Mouse (Mus musculus) G1E (cell line): ENCODE data around the gene Uqcr11.

Source experiments
- CTCF ChIP-seq: IDR thresholded peaks from 2 replicates; pipeline ENCODE4 v1.5.1; 2012; ENCODE audit warnings: low read depth, low read length, inconsistent platforms, mixed read lengths
- GATA1 ChIP-seq: IDR thresholded peaks from 2 replicates; pipeline ENCODE4 v1.6.1; 2012; ENCODE audit warnings: borderline replicate concordance, low read length, inconsistent platforms, mixed read lengths
- GATA2 ChIP-seq: IDR thresholded peaks from 2 replicates; pipeline ENCODE4 v1.6.1; 2012; ENCODE audit warnings: low read depth, low read length, inconsistent platforms, borderline replicate concordance
- POLR2AphosphoS5 ChIP-seq: IDR thresholded peaks from 2 replicates; pipeline ENCODE4 v1.6.1; 2012; ENCODE audit warnings: low read depth, low read length, inconsistent platforms; ENCODE audit not compliant: insufficient replicate concordance

DNA sequence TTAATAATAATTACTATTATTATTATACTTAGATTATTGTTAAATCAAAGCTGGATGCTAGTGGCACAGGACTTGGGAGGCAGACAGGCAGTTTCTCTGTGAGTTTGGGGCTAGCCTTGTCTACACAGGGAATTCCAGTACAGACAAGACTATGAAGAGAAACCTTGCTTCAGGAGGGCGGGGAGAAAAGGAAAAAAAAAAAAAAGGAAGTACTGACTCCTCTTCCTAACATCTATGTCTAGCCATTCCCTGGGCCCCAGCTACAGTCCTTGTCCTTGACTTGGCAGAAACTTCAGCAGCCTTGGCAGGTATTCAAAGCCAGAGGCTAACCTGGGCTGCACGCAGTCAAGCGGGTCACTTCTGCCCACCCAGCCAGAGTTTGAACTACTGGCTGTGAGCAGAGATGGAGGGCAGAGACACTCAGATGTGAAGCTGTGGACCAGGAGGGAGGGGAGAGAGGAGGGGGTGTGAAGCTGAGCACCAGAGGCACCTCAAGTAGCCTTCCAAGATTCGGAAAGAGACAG is 17.4 kb downstream of the Uqcr11 start:
- no peak for TF ChIP-seq CTCF
- no peak for TF ChIP-seq GATA1
- TF ChIP-seq POLR2AphosphoS5, result no peak
- no peak for TF ChIP-seq GATA2
